Mouse (Mus musculus) kidney, postnatal 36 days (tissue): Measurements from ENCODE around the gene Vmp1.

ENCODE experiments used
- DNase-seq, 2 experiments: peaks; one replicate each; pipeline ENCODE4 v3.0.0; 2021 to 2022; ENCODE audit warnings: mixed read lengths in 2 of 2

Gene Vmp1

GRCm38 (mm10) chr11:86598572-86598971 is 85.1 kb downstream of the Vmp1 start:
- DNase-seq, result no peak

GRCm38 (mm10) chr11:86598154-86598553 is 85.5 kb downstream of the Vmp1 start:
- DNase-seq, result no peak

- DNase-seq, result no peak
Measured at GRCm38 (mm10) chr11:86596976-86597375, 86.7 kb downstream of the Vmp1 start.

GRCm38 (mm10) chr11:86596187-86596960 is 87.3 kb downstream of the Vmp1 start:
- peak; percentile 92 to 95 for DNase-seq

GRCm38 (mm10) chr11:86595366-86595765 is 88.3 kb downstream of the Vmp1 start:
- DNase-seq, result no peak

GRCm38 (mm10) chr11:86594188-86594876 is 89.3 kb downstream of the Vmp1 start:
- no peak for DNase-seq

- DNase-seq, result no peak
Measured at GRCm38 (mm10) chr11:86593443-86593842, 90.2 kb downstream of the Vmp1 start.

GRCm38 (mm10) chr11:86592993-86593392 is 90.6 kb downstream of the Vmp1 start:
- DNase-seq, result no peak

- no peak for DNase-seq
Measured at GRCm38 (mm10) chr11:86591931-86592616, 91.6 kb downstream of the Vmp1 start.

GRCm38 (mm10) chr11:86591301-86591845 is 92.3 kb downstream of the Vmp1 start:
- no peak for DNase-seq

GRCm38 (mm10) chr11:86590579-86590978 is 93.1 kb downstream of the Vmp1 start:
- DNase-seq, result no peak

GRCm38 (mm10) chr11:86590066-86590465 is 93.6 kb downstream of the Vmp1 start:
- DNase-seq, result no peak

- no peak for DNase-seq
Measured at GRCm38 (mm10) chr11:86588583-86589298, 94.9 kb downstream of the Vmp1 start.

- DNase-seq, result no peak
Measured at GRCm38 (mm10) chr11:86587830-86588229, 95.8 kb downstream of the Vmp1 start.

- DNase-seq, result peak; percentile 84 to 92
Measured at GRCm38 (mm10) chr11:86586868-86587792, 96.5 kb downstream of the Vmp1 start.

- peak in 1 of 2 experiments; percentile 58 for DNase-seq
Measured at GRCm38 (mm10) chr11:86586177-86586867, 97.3 kb downstream of the Vmp1 start.

GRCm38 (mm10) chr11:86585598-86585984 is 98.0 kb downstream of the Vmp1 start:
- DNase-seq, result no peak

- DNase-seq, result no peak
Measured at GRCm38 (mm10) chr11:86584898-86585597, 98.6 kb downstream of the Vmp1 start.

GRCm38 (mm10) chr11:86583990-86584897 is 99.4 kb downstream of the Vmp1 start:
- DNase-seq, result no peak
